Mouse (Mus musculus): ENCODE measurements at regions not wholly inside any gene's neighbourhood (a gene's known extent, or its start where the extent isn't known, plus 50 kb on each side); places are given as distances from the start of the nearest gene placed in this dataset.

DNA sequence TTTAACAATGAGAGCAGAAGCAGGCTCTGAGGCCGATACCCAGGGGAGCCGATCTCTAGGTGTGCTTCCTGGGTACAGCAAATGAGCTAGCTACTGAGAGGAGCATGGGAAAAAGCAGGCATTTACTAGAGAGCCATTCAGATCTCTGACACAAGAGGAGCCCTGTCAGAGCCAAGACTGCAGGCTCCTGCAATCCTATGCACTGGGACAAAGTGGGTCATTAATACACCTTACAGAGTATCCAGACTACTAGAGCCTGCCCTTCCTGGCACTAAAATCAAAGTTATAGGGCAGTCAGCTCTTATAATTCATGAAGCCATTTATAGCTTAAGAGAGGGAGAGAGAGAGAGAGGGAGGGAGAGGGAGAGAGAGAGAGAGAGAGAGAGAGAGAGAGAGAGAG is 54.2 kb upstream of the Ank start:
- no peak for TF ChIP-seq EP300 (IDR thresholded peaks at IDR 0.05)
- TF ChIP-seq CTCF (IDR thresholded peaks at IDR 0.05) = no peak
